Mouse (Mus musculus): ENCODE data around the gene Prune2.

Prune2 gene

DNA sequence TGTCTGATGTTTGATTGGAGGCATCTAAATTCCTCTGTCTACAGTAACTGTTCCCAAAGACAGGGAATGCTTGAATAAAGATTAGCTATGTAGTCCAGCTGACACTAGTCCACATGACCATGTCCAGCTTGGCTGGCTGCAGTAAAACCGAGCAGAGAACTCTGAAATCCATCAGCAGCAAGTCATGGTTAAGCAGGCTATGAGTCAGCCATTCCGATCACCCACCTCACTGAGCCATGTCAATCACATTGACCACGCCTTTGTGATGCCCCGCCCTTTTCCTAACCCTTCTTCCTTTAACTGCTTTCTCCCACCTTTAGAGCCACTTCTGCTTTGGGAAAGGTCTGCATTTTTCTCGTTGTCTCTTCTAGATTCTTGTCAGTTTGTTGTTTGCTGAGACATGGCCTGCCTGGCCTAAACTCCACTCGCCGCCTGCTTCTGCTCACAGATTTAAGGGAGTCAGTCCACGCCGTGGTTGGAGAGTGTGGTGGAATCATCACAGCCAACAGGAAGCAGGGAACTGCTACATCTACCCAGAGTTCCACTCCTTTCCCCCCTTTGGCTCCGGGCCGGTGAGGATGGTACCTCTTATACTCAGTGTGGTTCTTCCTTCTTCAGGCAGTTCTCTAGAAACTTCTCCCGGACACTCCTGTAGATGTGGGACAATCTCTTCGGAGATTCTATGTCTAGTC lies 307.9 kb downstream of the Prune2 start:
- no peak for DNase-seq (ENCODE audit: low spot score)

DNA sequence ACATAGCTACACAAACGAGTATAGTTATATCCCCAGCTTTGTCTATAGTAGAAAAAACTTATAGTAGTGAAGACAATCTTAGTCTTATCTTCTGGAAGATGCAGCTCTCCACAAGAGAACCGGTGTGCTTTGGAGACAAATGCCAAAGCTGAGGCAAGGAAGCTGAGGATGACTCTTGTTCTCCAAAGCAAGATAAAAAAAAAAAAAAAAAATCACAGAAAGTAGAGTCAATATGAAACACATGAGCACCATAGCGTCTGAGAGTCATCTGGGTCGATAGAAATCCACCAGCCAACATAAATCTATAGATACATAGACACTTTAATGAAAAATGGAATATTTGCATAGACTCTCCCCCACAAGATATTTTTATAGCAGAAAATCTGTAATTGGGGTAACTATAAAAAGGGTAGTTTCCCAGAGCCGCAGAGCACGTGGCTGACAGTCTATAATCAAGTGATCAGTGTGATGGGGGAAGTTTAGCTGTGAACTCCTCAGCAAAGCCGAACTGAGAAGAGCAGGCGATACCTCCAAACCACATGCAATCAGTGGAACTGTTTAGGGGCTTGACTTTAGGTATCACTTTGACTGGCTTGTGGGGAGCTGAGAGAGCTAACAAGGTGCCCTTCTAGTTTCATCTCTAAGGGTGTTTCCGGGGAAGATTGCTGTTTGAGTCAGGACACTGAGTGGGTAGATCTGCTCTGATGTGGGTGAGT lies 308.7 kb downstream of the Prune2 start:
- no peak for DNase-seq (ENCODE audit: low spot score)

GRCm38 (mm10) chr19:17268669-17269068 lies 312.8 kb downstream of the Prune2 start:
- no peak for DNase-seq (ENCODE audit: low spot score)

- no peak for DNase-seq (ENCODE audit: low spot score)
These were observed 315.3 kb downstream of the Prune2 start for GRCm38 (mm10) chr19:17271179-17271622.

DNA sequence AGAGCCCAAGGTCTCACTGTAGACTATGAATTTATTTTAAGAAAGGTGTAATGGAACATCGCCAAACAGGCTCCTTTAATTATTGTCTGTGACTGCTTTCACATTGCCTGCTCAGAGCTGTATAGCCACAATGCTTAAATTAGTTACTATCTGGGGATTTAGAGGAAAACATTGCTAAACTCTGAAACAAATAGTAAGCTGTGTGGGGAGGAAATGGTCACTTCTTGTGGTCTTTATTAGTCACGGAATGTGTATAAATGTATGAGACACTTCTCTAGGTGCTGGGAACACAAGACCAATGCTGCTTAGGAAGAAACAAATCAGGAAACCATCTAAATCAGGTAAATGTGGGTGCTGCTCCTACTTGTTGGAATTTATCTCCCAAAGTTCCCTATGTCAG lies 317.1 kb downstream of the Prune2 start:
- no peak for DNase-seq (ENCODE audit: low spot score)
